Mouse (Mus musculus): ENCODE results near the gene Scml4. TPM values are rescaled to one million over a fixed set of nuclear protein-coding genes. Genes with fewer than 3 reads are reported as not detected.

The Scml4 gene
- polyA plus RNA-seq, 1 experiment from 2014 or later: 0.91 TPM

DNA sequence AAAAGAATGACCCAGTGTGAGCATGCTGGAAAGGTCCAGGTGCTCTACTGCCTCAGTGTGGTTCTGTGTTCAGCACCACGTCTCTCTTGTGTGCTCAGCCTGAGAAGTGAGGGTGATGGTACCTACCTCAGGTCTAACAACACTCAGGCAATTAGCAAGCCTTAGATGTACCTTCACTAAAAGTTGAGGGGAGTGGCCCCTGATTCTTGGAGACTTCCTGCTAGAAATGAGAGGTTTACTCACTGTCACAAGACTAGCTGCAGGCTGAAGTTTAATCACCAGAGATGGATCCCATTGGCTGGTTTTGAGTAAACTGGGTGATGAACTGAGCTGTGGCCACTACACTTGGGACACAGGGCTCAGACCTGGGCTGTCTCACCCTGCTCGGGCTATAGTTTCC is 137.1 kb downstream of the Scml4 start:
- no peak for ATAC-seq (ENCODE audit: low read depth)
- Histone ChIP-seq H3K4me1 (ENCODE audit: control insufficient read depth, low read depth, low read length) (no peaks in the 10 kb centered on the region), H3K4me2 (ENCODE audit: low read depth, low read length) (no peak overlapping the region), H3K27ac (ENCODE audit: low read length) (no peak overlapping the region), H3K9ac (ENCODE audit: low read depth, low read length) (no peak overlapping the region), H3K9me3 (replicated peaks; ENCODE audit: control insufficient read depth, low read length) (no peaks in the 10 kb centered on the region), H3K27me3 (ENCODE audit: control insufficient read depth, insufficient read depth, low read depth, low read length) (peaks cover 3% of the 10 kb centered on the region; the same call in 1 of the 2 replicates), H3K36me3 (ENCODE audit: control insufficient read depth, insufficient read depth) (no peaks in the 10 kb centered on the region), H3K4me3 (ENCODE audit: low read depth, low read length) (no peak overlapping the region)
- 49% methylated on average over 2 of the region's 2 CpGs for WGBS (ENCODE audit: insufficient replicate concordance)

DNA sequence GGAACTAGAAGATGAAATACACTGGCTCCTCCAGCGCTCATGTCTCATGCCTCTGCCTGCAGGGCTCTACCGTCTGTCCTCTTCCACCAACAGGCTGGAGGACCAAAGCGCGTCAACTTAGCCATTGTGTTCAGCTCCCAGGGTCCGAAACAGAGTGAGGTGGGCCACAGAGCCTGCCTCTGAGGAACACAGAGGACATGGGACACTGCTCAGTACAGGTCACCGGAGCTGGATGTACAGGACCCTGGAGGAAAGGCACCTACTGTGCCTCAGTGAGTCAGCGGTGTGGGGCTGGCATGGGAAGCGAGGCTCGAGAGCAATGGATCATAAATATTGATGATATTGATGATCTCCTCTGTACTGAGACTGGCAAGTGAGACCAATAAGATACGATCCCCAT is 139.2 kb downstream of the Scml4 start:
- 75% methylated on average over 10 of the region's 10 CpGs for WGBS (ENCODE audit: insufficient replicate concordance)
- H3K36me3 ChIP-seq (ENCODE audit: control insufficient read depth, insufficient read depth): no peaks in the 10 kb centered on the region
- H3K4me3 ChIP-seq (ENCODE audit: low read depth, low read length): no peak overlapping the region
- H3K9ac ChIP-seq (ENCODE audit: low read depth, low read length): no peak overlapping the region
- ATAC-seq (ENCODE audit: low read depth): no peak
- H3K27me3 ChIP-seq (ENCODE audit: control insufficient read depth, insufficient read depth, low read depth, low read length): peaks cover 8% of the 10 kb centered on the region; the same call in 1 of the 2 replicates
- no peaks in the 10 kb centered on the region for H3K9me3 ChIP-seq (replicated peaks; ENCODE audit: control insufficient read depth, low read length)
- H3K27ac ChIP-seq (ENCODE audit: low read length): no peak overlapping the region
- H3K4me1 ChIP-seq (ENCODE audit: control insufficient read depth, low read depth, low read length): 0 out of 2 replicates have a peak, but pooled peaks cover 2% of the 10 kb centered on the region
- no peak overlapping the region for H3K4me2 ChIP-seq (ENCODE audit: low read depth, low read length)

DNA sequence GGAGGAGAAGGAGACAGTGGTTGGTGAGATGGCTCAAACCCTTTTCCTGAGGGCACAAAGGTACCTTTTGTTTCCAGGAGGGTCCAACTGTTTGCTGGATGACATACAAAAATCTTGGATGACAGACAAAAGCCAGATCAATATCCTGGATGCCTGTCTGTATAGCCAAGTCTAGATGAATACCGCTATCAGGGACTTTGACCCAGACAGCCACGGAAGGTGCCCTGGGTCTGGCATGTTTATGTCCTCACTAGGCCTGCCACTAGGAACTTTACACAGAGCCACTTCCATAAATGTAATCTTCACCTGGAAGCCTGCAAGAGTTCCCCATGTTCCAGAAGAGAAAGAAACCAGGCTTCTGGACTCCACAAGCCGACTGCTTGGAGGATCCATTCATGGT is 141.3 kb downstream of the Scml4 start:
- Histone ChIP-seq H3K9me3 (replicated peaks; ENCODE audit: control insufficient read depth, low read length) (no peaks in the 10 kb centered on the region), H3K9ac (ENCODE audit: low read depth, low read length) (no peak overlapping the region), H3K27me3 (ENCODE audit: control insufficient read depth, insufficient read depth, low read depth, low read length) (peaks cover 8% of the 10 kb centered on the region; the same call in 1 of the 2 replicates), H3K36me3 (ENCODE audit: control insufficient read depth, insufficient read depth) (no peaks in the 10 kb centered on the region), H3K4me2 (ENCODE audit: low read depth, low read length) (no peak overlapping the region), H3K27ac (ENCODE audit: low read length) (no peak overlapping the region), H3K4me1 (ENCODE audit: control insufficient read depth, low read depth, low read length) (0 out of 2 replicates have a peak, but pooled peaks cover 2% of the 10 kb centered on the region), H3K4me3 (ENCODE audit: low read depth, low read length) (no peak overlapping the region)
- ATAC-seq (ENCODE audit: low read depth): no peak
- WGBS (ENCODE audit: insufficient replicate concordance): 67% methylated on average over 3 of the region's 3 CpGs

DNA sequence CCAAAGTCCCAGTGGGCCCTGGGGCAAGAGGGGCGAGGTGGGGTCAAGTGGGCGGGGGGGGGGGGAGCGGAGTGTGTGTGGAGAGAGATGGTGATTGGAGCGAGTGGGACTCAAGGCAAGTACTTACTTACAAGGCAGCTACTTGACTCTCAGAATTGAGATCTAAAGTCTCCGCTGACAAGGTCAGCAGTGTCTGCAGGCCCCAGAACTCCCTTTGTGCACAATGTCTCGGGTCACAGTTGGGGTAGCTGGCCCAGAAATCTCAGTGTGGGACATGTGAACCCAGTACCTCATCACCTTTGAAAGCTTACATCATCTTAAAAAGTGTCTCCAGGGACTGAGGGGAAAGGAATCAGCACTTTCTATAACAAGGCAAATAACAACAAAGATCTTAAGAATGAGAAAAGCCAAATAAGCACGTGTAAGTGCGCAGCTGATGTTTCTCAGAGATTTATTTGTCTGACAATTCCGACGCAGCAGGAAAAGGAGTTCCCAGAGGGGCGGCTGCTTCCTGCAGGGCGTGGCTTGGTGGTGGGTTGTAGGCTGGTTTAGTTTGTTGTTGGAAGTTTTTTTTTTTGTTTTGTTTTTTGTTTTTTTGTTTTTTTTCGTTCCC is 142.0 kb downstream of the Scml4 start:
- Histone ChIP-seq H3K27me3 (ENCODE audit: control insufficient read depth, insufficient read depth, low read depth, low read length) (peaks cover 8% of the 10 kb centered on the region; the same call in 1 of the 2 replicates), H3K4me3 (ENCODE audit: low read depth, low read length) (no peak overlapping the region; the same call in 1 of the 2 replicates), H3K27ac (ENCODE audit: low read length) (no peak overlapping the region), H3K9me3 (replicated peaks; ENCODE audit: control insufficient read depth, low read length) (no peaks in the 10 kb centered on the region), H3K4me2 (ENCODE audit: low read depth, low read length) (0 out of 2 replicates have a peak overlapping the region, but pooled peaks have one; percentile 48), H3K36me3 (ENCODE audit: control insufficient read depth, insufficient read depth) (no peaks in the 10 kb centered on the region), H3K4me1 (ENCODE audit: control insufficient read depth, low read depth, low read length) (0 out of 2 replicates have a peak, but pooled peaks cover 2% of the 10 kb centered on the region), H3K9ac (ENCODE audit: low read depth, low read length) (no peak overlapping the region)
- ATAC-seq (ENCODE audit: low read depth): no peak
- WGBS (ENCODE audit: insufficient replicate concordance): 13% methylated on average over 11 of the region's 13 CpGs

DNA sequence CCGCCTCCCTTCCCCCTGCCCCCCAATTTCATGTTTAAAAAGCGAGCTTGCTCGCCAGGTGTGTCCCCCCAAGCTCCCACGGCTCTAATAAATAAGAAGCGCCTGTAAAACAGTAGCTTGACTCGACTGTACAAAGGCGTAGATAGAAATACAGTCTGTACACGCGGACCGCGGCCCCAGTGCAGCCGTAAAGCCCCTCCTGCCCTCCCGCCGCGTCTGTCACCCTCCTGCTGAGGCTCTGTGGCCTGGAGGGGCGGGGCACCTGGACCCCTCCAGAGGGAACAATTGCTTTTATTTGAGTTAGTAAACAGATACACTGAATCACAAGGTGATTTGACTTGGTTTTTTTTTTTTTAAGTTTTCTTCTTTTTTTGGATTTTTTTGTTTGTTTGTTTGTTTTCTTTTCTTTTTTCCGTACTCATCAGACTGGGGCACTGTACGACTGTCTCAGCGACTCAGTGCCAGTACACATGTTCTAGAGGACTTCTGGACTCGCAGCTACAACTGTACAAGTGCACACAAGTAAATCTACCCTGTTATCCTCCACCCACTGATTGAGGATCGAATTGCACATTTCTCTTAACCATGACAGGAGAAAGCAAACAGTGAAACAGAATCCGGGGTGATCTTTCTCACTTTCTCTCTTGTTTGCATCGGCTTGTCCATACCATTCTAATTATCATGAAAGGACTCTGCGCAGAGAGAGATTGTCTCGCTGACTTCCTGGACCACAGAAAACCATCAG is 142.7 kb downstream of the Scml4 start:
- H3K27me3 ChIP-seq (ENCODE audit: control insufficient read depth, insufficient read depth, low read depth, low read length): peaks cover 8% of the 10 kb centered on the region; the same call in 1 of the 2 replicates
- H3K4me1 ChIP-seq (ENCODE audit: control insufficient read depth, low read depth, low read length): 0 out of 2 replicates have a peak, but pooled peaks cover 2% of the 10 kb centered on the region
- WGBS (ENCODE audit: insufficient replicate concordance): 9% methylated on average over 25 of the region's 25 CpGs
- peak overlapping the region; percentile 48 for H3K4me2 ChIP-seq (ENCODE audit: low read depth, low read length)
- no peaks in the 10 kb centered on the region for H3K36me3 ChIP-seq (ENCODE audit: control insufficient read depth, insufficient read depth)
- no peak for ATAC-seq (ENCODE audit: low read depth)
- no peak overlapping the region for H3K9ac ChIP-seq (ENCODE audit: low read depth, low read length)
- H3K27ac ChIP-seq (ENCODE audit: low read length): no peak overlapping the region
- no peaks in the 10 kb centered on the region for H3K9me3 ChIP-seq (replicated peaks; ENCODE audit: control insufficient read depth, low read length)
- H3K4me3 ChIP-seq (ENCODE audit: low read depth, low read length): peak overlapping the region; percentile 35

DNA sequence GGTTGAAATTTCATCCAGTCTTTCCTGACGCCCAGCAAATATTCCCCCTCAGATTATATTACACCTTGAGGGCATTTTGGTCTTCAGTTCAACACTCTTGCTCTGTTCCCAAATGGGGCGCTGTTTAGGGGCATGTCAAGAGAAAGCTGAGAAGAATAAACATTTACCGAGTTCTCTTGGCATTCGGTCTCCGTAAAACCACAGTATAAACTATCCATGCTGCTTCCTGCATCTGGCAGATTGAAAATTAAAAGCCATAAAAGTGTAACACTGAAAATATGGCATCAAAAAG is 143.2 kb downstream of the Scml4 start:
- WGBS (ENCODE audit: insufficient replicate concordance): 52% methylated on average over 5 of the region's 5 CpGs
- H3K4me1 ChIP-seq (ENCODE audit: control insufficient read depth, low read depth, low read length): 0 out of 2 replicates have a peak, but pooled peaks cover 2% of the 10 kb centered on the region
- no peak overlapping the region for H3K9ac ChIP-seq (ENCODE audit: low read depth, low read length)
- no peaks in the 10 kb centered on the region for H3K9me3 ChIP-seq (replicated peaks; ENCODE audit: control insufficient read depth, low read length)
- no peak overlapping the region for H3K27ac ChIP-seq (ENCODE audit: low read length)
- no peak for ATAC-seq (ENCODE audit: low read depth)
- H3K27me3 ChIP-seq (ENCODE audit: control insufficient read depth, insufficient read depth, low read depth, low read length): peaks cover 8% of the 10 kb centered on the region; the same call in 1 of the 2 replicates
- no peak overlapping the region for H3K4me2 ChIP-seq (ENCODE audit: low read depth, low read length)
- no peak overlapping the region for H3K4me3 ChIP-seq (ENCODE audit: low read depth, low read length)
- no peaks in the 10 kb centered on the region for H3K36me3 ChIP-seq (ENCODE audit: control insufficient read depth, insufficient read depth)

DNA sequence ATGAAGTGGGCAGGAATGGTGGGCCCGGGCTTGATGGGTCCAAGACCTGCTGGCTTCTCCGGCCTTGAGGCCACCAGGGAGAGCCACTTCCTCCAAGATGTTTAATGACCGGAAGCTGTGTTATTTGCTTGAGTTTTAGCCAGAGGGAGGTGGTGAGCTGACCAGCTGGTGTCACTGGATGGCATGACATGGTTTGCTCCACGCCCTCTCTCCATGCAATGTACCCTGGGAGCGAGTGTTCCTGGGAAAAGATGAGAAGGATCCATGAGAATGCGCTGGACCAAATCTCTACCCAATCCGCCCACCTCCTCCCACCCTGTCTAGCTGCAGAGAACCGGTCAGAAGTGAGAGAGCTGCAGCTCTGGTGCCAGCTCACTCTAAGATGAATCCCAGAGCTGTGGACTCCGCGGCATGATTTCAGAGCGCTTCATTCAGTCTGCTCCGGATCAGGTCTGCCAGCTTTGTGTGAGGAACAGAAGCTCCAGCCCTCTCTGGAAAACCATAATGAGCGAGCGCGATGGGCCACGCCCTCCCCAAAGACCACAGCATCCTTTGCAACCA is 144.1 kb downstream of the Scml4 start:
- no peak for ATAC-seq (ENCODE audit: low read depth)
- 67% methylated on average over 16 of the region's 16 CpGs for WGBS (ENCODE audit: insufficient replicate concordance)

DNA sequence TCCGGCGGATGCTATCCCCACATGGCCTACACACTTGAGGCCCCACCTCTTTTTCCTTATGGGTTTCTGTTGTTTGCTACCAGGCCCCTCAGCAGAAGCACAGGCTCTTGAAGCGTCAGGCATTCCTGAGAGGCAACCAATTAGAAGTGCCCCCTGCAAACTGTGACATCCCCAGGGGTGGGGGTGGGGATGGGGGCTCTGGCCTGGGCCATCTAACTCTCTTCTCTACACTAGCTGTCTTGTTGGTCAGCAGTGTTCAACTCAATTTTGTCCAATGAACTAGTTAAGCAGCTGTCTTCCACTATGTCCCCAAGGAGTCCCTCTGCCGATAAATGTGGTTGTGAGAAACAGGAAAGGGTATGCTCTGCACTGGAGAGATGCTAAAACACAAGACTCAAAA is 144.9 kb downstream of the Scml4 start:
- 63% methylated on average over 4 of the region's 4 CpGs for WGBS (ENCODE audit: insufficient replicate concordance)
- no peak for ATAC-seq (ENCODE audit: low read depth)
- Histone ChIP-seq H3K27ac (ENCODE audit: low read length) (no peak overlapping the region), H3K4me1 (ENCODE audit: control insufficient read depth, low read depth, low read length) (0 out of 2 replicates have a peak, but pooled peaks cover 2% of the 10 kb centered on the region), H3K36me3 (ENCODE audit: control insufficient read depth, insufficient read depth) (no peaks in the 10 kb centered on the region), H3K9ac (ENCODE audit: low read depth, low read length) (no peak overlapping the region), H3K9me3 (replicated peaks; ENCODE audit: control insufficient read depth, low read length) (no peaks in the 10 kb centered on the region), H3K4me3 (ENCODE audit: low read depth, low read length) (no peak overlapping the region), H3K27me3 (ENCODE audit: control insufficient read depth, insufficient read depth, low read depth, low read length) (peaks cover 8% of the 10 kb centered on the region; the same call in 1 of the 2 replicates), H3K4me2 (ENCODE audit: low read depth, low read length) (no peak overlapping the region)

More for the DNA sequence above, 144.1 kb downstream of the Scml4 start:
- peaks cover 8% of the 10 kb centered on the region; the same call in 1 of the 2 replicates for H3K27me3 ChIP-seq (ENCODE audit: control insufficient read depth, insufficient read depth, low read depth, low read length)
- H3K36me3 ChIP-seq (ENCODE audit: control insufficient read depth, insufficient read depth): no peaks in the 10 kb centered on the region
- H3K4me2 ChIP-seq (ENCODE audit: low read depth, low read length): no peak overlapping the region
- no peak overlapping the region for H3K4me3 ChIP-seq (ENCODE audit: low read depth, low read length)
- no peak overlapping the region for H3K9ac ChIP-seq (ENCODE audit: low read depth, low read length)
- 0 out of 2 replicates have a peak, but pooled peaks cover 2% of the 10 kb centered on the region for H3K4me1 ChIP-seq (ENCODE audit: control insufficient read depth, low read depth, low read length)
- H3K27ac ChIP-seq (ENCODE audit: low read length): no peak overlapping the region
- H3K9me3 ChIP-seq (replicated peaks; ENCODE audit: control insufficient read depth, low read length): no peaks in the 10 kb centered on the region

DNA sequence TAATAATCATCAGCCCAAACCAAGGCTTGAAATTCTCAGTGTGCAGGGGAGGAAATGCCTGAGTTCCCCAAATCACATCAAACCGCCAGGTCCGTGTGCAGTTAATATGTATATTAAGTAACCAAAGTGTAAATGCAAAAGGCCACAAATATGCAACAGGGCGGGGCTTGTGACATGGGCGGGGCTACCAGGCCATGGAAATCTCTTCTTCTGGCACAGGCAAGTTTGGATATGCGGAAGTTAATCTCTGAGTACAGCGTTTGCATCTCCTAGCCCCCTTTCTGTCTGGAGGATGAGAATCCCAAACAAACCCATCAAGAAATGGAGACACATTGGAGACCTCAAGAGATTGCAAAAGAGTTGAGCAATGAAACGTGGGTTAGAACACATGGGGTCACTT is 145.5 kb downstream of the Scml4 start:
- no peak overlapping the region for H3K27ac ChIP-seq (ENCODE audit: low read length)
- H3K4me2 ChIP-seq (ENCODE audit: low read depth, low read length): no peak overlapping the region
- H3K4me3 ChIP-seq (ENCODE audit: low read depth, low read length): no peak overlapping the region
- no peaks in the 10 kb centered on the region for H3K9me3 ChIP-seq (replicated peaks; ENCODE audit: control insufficient read depth, low read length)
- H3K27me3 ChIP-seq (ENCODE audit: control insufficient read depth, insufficient read depth, low read depth, low read length): peaks cover 8% of the 10 kb centered on the region; the same call in 1 of the 2 replicates
- H3K4me1 ChIP-seq (ENCODE audit: control insufficient read depth, low read depth, low read length): 0 out of 2 replicates have a peak, but pooled peaks cover 2% of the 10 kb centered on the region
- no peak overlapping the region for H3K9ac ChIP-seq (ENCODE audit: low read depth, low read length)
- no peaks in the 10 kb centered on the region for H3K36me3 ChIP-seq (ENCODE audit: control insufficient read depth, insufficient read depth)
- WGBS (ENCODE audit: insufficient replicate concordance): 50% methylated on average over 7 of the region's 7 CpGs
- no peak for ATAC-seq (ENCODE audit: low read depth)

Data from liver, embryonic 16.5 days (tissue).